Mouse (Mus musculus) hematopoietic stem cell, adult 5-6 weeks (primary cell): ENCODE data around the gene Pcbp3. TPM values are rescaled to one million over a fixed set of nuclear protein-coding genes. Genes with fewer than 3 reads are reported as not detected.
A peak's percentile ranks its signal among the peaks of the same experiment; 100 is the strongest.

Experiments
- ATAC-seq, 2 experiments: fragments of 125-278 bp in 1 of 2; replicated peaks in 1 of 2; 2 replicates each; pipeline ENCODE4 v1.8.0; 2016 to 2017; ENCODE audit warnings: inconsistent platforms in 2 of 2, mild to moderate bottlenecking in 2 of 2, moderate number of reproducible peaks in 2 of 2, low read depth in 1 of 2, moderate TSS enrichment in 1 of 2; ENCODE audit not compliant: low FRiP score in 2 of 2, poor library complexity in 2 of 2, severe bottlenecking in 2 of 2, insufficient read depth in 1 of 2, low TSS enrichment in 1 of 2
- total RNA-seq: library from RNA; stranded (forward); fragments of 172-1452, 232-1000 nt; gene quantifications from 2 replicates; pipeline ENCODE4 v1.2.3, GENCODE M21; 2017

Gene Pcbp3
- total RNA-seq, 1 experiment from 2014 or later: 11.8 TPM

DNA sequence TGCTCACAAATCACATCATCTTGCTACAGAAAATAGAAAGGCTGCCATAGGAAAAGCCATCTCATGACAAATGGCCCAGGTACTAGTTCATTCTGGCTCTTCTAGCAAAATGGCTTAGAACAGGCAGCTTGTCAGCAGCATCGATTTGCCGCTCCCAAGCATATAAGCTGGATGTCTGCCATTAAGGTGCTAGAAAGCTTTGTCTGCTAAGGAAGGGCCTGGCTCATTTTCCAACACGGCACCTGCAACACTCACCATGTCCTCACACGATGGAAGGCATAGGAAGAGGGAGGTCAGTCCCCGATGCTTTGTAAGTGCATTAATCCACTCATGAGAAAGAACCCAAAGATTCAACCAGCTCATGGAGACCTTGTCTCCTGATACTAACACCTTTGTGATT, 182.5 kb downstream of the Pcbp3 start:
- ATAC-seq: no peak

GRCm38 (mm10) chr10:76771624-76772023, 190.1 kb downstream of the Pcbp3 start:
- no peak for ATAC-seq

DNA sequence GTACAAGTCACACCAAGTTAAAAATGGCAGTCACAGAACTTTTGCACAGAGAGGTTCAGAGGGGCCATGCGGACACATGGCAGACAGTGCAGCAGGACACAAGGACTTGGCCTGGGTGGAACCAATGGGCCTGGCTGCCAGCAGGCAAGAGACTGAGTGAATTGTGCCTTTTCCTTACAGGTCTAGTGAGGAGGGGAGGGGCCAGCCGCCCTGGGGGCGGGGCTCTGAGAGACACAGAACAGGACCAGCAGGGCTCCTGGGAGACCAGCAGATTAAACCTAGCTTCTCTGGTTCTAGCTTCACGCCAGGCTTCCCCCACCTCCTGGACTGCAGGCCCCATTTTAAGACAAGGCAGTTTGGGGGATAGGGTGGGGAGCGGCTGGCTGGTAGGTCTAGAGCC, 190.6 kb downstream of the Pcbp3 start:
- ATAC-seq: no peak

GRCm38 (mm10) chr10:76769581-76769980, 192.1 kb downstream of the Pcbp3 start:
- no peak for ATAC-seq

GRCm38 (mm10) chr10:76766196-76766595, 195.5 kb downstream of the Pcbp3 start:
- no peak for ATAC-seq

DNA sequence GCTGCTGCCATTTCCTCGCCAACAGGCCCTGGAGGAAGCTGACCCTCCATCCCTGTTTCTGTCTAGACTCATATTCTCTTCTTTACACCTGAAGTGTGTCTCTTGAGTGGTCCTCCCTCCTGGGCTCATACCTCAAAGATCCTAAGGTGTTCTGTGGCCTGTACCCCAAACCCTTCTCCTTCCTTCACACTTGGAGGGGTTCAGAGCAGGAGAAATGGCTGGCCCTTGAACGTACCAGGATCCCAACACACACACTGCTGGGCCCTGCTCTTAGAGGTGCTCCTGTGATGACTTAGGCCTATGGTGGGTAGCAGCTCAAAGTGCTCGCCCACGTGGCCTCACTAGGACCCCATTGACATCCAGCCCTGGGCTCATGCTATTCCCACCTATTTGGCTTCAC, 196.8 kb downstream of the Pcbp3 start:
- no peak for ATAC-seq

DNA sequence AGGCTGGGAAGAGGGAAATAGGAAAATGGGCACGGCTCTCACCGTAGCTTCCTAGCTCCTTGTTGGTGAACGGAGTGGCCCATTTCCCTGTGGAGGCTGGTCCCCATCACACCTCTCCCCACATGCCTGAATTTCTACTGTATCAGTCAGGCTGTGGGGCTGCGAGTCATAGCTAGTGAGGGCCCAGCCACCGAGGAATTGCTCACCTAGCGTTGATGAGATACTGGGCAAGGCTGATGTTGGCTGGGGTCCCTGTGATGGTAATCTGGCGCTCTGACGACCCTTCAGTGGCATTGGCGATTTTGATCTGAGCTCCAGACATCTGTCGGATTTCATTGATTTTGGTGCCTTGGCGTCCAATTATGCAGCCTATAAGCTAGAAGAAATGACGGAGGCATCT, 198.7 kb downstream of the Pcbp3 start:
- ATAC-seq: no peak

- ATAC-seq: no peak
These were observed 199.3 kb downstream of the Pcbp3 start for GRCm38 (mm10) chr10:76762411-76762810.

DNA sequence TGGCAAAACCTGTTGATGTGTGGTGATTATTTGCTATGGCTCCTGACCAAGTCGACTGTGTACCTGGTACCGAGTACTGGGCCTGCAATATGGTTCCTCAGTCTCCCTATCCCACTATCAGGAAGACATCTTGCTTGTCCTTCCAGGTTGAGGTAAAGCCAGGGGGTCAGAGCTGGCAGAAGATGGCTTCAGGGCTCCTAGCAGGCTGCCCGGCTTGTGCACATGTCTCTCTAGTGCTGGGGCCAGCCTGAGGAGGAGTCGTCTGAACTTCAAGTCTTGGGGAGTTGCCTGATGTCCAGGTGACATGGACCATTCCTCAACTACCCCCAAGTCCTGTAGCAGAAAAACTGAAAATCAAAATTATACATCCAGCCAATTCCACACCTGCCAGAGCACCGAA, 201.8 kb downstream of the Pcbp3 start:
- no peak for ATAC-seq

DNA sequence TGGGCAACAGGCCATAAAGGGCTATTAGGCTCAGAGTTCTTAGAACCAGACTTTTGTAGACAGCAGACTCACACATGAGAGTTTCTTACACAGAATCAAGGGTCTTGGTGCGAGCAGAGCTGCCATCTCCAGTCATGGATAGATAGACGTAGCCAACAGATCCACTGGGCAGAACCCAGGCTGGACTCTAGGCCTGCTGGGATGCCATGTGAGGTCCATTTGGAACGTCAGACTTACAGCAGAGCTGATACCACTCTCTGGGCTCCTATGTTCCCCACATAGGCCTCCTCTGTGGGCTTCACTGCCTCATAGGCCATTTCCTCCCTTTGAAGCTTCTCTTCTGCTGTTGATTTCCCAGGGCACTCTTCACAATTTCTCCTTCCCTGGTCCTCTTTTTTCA, 208.0 kb downstream of the Pcbp3 start:
- no peak for ATAC-seq

- peak; percentile 56 to 64; a peak in 3 of 4 replicates for ATAC-seq
These were observed 217.4 kb downstream of the Pcbp3 start for GRCm38 (mm10) chr10:76744267-76744666.

- no peak for ATAC-seq
These were observed 224.9 kb downstream of the Pcbp3 start for GRCm38 (mm10) chr10:76736764-76737163.

DNA sequence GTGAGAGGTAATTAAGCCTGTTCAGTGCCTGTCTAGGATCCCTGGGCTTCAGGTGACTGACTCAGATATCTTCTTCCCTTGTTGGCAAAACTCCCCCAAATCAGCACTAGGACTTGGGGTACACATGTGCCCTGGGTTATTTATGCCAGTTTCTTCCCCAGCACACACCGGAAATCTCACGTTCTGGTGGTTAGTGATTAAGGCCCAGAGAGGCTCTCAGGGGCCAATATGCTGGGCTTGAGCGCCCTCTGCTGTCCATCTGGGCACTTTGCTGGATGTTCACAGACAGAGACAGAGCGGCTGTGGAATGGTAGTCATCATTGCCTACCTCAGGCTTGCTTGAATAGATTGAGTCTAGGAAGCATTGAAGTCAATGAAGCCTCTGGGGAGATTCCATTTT, 226.7 kb downstream of the Pcbp3 start:
- peak; percentile 85 to 89 for ATAC-seq

GRCm38 (mm10) chr10:76733677-76734068, 228.0 kb downstream of the Pcbp3 start:
- no peak for ATAC-seq

- ATAC-seq: peak; percentile 38 to 47; a peak in 3 of 4 replicates
These were observed 228.6 kb downstream of the Pcbp3 start for GRCm38 (mm10) chr10:76732881-76733676.

GRCm38 (mm10) chr10:76732391-76732790, 229.3 kb downstream of the Pcbp3 start:
- no peak for ATAC-seq

GRCm38 (mm10) chr10:76731621-76732239, 230.0 kb downstream of the Pcbp3 start:
- ATAC-seq: no peak

- ATAC-seq: no peak
These were observed 231.8 kb downstream of the Pcbp3 start for GRCm38 (mm10) chr10:76729631-76730620.
